Mouse (Mus musculus): ENCODE data around the gene Dcakd. TPM values are rescaled to one million over a fixed set of nuclear protein-coding genes. Genes with fewer than 3 reads are reported as not detected.

Gene Dcakd
- total RNA-seq, 4 experiments from 2014 or later, result 64.3 to 89.6 (median 75.5) TPM

DNA sequence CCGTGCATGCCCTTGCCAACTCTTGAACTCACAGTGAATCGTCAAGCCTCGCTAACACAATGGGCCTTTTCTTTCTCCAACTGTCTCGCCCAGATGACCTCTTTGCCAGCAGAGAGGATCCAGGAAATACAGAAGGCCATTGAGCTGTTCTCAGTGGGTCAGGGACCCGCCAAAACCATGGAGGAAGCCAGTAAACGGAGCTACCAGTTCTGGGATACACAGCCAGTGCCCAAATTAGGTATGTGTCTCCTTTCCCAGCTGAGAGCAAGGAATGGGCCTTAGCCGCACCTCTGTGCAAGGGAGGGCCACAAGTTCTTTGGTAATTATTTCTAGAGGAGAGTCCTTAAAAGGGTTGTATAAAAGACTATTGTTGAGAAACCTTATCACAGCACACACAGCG lies 18.2 kb upstream of the Dcakd start:
- DNase-seq, result no peak

DNA sequence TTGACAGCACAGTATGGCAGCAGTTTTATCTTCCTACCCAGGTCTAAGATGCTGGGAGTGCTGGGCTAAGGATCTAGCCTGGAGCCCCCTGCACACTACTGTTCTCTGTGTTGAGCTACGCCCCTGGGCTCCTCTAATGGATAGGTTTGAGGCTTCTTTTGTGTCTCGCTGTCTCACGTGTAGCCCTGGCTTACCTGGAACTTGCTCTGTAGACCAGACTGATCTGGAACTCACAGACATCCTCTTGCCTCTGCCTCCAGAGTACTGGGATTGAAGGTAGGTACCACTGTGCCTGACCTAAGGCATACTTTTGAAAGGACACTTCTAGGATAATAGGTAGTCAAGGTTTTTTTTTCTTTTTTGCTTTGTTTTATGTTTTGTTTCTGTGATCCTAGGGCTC lies 15.8 kb upstream of the Dcakd start:
- DNase-seq, result no peak

DNA sequence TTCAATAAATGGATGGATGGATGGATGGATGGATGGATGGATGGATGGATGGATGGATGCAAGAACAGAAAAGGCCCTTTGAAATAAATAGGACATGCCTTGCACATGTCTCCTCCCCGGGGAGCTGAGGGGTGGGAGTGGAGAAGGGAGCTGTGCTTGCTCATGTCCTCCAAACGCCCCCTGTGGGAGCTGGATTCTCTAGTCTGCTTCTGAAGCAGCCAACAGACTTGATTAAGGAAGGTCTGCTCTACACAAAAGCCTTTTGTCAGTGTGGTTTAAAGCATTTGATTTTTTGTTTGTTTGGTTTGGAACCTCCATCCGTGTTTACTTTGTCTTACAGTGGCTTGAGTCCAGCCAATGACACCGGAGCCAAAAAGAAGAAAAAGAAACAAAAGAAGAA lies 14.7 kb upstream of the Dcakd start:
- no peak for DNase-seq

GRCm38 (mm10) chr11:103038037-103038436 lies 9.9 kb upstream of the Dcakd start:
- no peak for DNase-seq

DNA sequence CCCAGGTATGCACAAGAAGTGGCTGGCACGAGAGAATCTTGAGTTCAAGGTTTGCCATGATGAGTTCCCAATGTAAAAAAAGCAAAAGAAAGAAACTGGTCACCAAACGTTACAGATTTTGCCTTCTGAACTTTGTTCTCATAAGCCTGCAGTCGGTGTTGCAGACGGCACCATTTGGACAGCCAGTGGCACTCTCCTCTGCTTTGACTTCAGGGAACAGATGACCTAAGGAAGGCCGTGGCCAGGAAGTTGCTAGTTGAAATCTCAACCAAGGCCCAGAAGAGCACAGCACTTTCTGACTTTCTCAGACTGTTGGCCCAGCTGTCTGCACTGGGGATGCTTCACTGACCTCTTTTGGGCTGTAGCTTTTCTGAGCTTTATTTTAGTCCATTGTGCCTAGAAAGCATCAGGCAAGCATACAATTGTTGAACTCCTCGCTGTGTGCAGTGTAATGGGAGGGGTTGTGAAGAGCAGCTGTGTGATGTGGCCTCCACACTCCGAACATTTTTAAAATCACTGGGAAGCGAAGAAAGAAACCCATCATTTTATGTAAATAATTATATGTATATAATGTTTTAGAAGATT lies 8.8 kb upstream of the Dcakd start:
- no peak for DNase-seq

DNA sequence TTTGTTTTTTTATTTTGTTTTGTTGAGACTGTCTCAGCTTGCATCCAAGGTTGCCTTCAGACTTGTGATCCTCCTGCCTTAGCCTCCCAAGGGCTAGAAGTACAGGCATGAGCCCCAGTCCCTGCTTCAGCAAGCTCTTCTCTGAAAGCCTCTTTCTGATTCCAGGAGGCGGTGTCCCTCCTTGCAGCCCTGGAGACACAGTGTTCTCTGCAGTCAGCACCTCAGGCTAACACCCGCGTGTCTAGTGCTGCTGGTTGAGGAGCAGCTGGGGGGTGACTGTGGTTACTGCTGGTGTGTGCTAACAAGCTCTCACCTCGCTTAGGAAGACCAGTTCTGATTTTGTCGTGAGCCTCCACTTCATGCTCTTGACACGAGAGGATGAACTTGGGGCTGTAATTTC lies 6.9 kb upstream of the Dcakd start:
- no peak for DNase-seq

GRCm38 (mm10) chr11:103033030-103033429 lies 4.9 kb upstream of the Dcakd start:
- no peak for DNase-seq

DNA sequence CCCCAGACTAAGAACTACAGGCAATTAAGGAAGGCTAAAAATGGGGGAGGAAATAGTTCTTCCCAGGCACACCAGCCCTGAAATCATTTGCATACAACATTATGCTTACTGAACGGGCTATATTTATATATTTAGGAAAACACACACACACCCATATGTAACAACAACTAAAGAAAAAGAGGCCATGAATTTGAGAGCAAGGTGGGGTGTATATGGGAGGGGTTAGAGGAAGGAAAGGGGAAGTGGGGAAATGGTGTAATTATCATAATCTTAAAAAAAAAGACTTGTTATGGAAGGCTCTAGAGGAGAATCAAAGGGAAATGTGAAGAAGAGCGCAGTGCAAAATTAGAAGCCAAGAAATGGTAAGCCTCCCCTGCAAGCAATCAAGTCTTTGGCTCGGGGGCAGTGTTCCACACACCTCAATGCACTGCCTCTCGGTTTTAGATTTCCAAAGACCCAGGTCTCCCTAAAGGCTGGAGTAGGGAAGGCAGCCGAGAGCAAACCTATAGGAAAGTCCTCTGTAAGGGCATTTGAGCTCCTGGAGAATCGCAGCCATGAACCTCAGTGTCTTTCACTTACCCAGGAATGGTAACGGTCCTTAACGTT lies 460 bp downstream of the Dcakd start:
- DNase-seq, result no peak

GRCm38 (mm10) chr11:103026901-103027300 lies 1.2 kb downstream of the Dcakd start:
- DNase-seq, result no peak

- DNase-seq, result no peak
Observed at GRCm38 (mm10) chr11:103023974-103024373, 4.2 kb downstream of the Dcakd start.

DNA sequence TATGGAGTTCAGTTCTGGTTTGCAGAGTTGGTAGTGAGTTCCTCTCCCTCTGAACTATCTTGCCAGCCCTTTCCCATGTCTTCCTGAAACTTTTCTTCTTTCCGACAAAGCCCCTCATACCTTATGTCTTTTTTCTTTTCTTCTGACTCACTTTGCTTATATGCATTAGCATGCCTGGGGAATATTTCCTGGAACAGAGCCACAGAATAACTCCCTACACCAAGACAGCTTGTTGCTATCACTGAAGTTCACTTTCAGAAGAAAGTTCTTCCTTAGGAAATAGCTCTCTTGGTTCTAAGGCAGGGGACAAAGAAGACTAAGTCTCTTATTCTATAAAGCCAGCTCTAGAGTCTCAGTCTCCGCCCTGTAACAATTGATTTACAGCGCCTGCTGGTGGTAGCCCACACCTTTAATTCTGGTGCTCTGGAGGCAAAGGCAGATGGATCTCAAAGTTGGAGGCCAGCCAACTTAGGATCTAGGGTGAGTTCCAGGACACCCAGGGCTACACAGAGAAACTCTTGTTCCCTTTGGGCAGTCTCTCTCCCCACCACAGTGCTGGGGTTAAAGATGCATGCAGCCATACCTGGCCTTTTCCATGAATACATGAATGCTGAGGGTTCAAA lies 7.3 kb downstream of the Dcakd start:
- DNase-seq, result no peak

GRCm38 (mm10) chr11:103019325-103019724 lies 8.8 kb downstream of the Dcakd start:
- DNase-seq, result no peak

- no peak for DNase-seq
Observed at GRCm38 (mm10) chr11:103018860-103019259, 9.3 kb downstream of the Dcakd start.

GRCm38 (mm10) chr11:103017661-103018060 lies 10.5 kb downstream of the Dcakd start:
- no peak for DNase-seq

DNA sequence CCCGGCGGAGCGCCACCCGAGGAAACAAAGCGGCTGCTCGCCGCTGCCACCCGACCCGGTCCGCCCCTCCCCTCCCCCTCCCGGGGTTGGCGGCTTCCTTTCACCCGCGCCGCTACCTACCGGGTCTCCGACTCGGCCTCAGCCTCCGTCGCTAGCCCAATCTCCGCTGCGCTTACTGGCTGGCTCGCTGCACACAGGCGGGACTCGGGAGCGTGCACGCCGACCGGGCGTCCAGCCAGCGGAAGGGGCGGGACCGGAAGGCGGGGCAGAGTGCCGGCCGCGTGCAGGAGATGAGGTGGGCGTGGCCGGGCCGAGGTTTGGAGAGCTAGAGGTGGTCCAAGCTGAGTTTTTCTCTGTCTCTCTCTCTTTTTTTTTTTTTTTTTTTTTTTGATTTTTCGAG lies 11.2 kb downstream of the Dcakd start:
- DNase-seq, result peak; percentile 96

DNA sequence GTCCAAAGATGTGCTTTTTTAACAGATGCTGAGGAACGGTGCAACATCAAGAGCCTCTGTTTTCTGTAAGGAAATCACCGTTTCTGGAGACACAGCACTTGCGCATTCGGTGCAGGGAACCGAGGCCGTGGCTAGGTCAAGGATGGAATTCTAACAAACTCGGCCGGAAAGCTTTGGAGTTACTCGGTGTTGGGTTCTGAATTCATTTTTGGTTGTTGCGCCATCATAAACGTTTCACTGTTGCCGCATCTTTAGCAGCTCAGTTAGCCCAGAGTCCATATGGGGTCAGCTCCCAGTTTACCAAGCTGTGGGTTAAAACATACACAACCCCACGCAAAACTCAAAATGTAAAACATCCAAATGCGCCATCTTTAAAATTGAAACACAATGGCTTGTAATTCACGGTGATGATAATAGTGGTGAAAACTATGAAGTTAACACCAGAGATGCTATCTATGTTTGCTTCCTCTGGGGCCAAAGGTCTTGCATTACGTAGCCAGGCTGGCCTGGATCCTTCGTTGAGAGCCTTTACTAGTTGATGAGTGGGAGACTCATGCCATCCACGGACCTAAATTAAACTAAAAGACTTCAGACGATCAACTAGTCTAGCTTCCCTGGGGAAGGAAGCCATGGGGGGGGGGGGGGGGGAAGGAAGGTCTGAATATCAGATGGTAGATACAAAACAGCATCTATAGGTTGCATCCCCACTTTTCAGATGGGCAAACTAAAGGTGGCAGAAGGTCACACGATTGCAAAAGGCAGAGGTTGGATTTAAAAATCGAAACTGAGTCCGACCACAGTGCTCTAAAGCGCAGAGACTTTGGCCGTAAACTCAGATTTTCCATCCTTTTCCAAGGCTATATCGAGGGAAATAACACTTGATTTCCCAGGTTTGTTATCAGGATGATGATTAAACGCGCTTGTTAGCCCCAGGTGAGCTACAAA lies 12.0 kb downstream of the Dcakd start:
- DNase-seq, result no peak

GRCm38 (mm10) chr11:103011206-103011497 lies 17.0 kb downstream of the Dcakd start:
- no peak for DNase-seq

- DNase-seq, result no peak
Observed at GRCm38 (mm10) chr11:103010454-103011205, 17.5 kb downstream of the Dcakd start.

GRCm38 (mm10) chr11:103009208-103009607 lies 18.9 kb downstream of the Dcakd start:
- no peak for DNase-seq

- no peak for DNase-seq
Observed at GRCm38 (mm10) chr11:103008558-103008957, 19.6 kb downstream of the Dcakd start.

- no peak for DNase-seq
Observed at GRCm38 (mm10) chr11:103007001-103007340, 21.2 kb downstream of the Dcakd start.

DNA sequence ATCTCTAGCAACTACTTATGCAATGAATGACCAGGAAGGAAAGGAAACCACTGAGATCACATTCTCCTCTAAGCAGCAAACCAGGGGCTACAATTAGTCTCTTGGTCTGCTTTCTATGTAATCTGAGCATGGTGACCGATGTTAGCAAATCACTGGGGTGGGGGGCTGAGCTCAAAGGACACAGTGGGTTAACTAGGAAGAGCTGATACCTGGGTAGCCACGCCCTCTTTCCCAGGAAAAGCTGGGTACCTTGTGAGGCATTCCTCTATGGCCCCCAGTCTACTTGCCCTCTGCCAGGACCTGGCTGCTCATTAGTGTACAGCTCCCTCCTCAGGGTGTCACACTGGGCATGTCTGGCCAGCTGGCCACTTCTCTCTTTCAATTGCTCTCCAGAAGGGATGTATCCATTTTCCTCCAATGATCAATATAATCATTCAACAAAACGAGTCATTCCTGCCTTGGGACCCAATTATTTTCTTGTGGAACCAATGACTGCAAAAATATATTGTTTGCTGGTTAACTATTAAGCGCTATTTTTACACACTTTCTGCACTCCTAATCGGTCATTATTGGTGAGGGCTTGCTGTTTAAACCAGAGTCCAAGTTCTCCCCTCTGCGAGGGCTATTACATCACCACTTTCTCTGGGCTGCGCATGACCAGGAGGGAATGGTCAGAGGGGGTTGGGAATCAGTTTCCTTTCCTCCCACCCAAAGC lies 21.7 kb downstream of the Dcakd start:
- no peak for DNase-seq
